Mouse (Mus musculus) limb, embryonic 10.5 days (tissue): ENCODE data around the gene Bpifb9a. TPM values are rescaled to one million over a fixed set of nuclear protein-coding genes. Genes with fewer than 3 reads are reported as not detected.
"Not testable (repeated sequence)": the region's sequence is repeated elsewhere in the genome, so short reads cannot be mapped to it uniquely, and the experiment has no call there.

Experiments
- DNase-seq: peaks from one replicate; pipeline ENCODE4 v3.0.0-alpha.2; 2017; ENCODE audit warnings: low spot score
- H3K27ac ChIP-seq: fragments of 300-500 bp; sonication (generic); 2 replicates; pipeline ENCODE4 v1.5.1; 2016; ENCODE audit warnings: mild to moderate bottlenecking
- H3K27me3 ChIP-seq: fragments of 300-500 bp; sonication (generic); 2 replicates; pipeline ENCODE4 v1.6.1; 2016; ENCODE audit warnings: low read depth, mild to moderate bottlenecking; ENCODE audit not compliant: poor library complexity, severe bottlenecking
- H3K36me3 ChIP-seq: fragments of 300-500 bp; sonication (generic); 2 replicates; pipeline ENCODE4 v1.6.1; 2016; ENCODE audit warnings: mild to moderate bottlenecking, moderate library complexity
- H3K4me1 ChIP-seq: fragments of 300-500 bp; sonication (generic); 2 replicates; pipeline ENCODE4 v1.6.1; 2016
- H3K4me3 ChIP-seq: fragments of 300-500 bp; sonication (generic); 2 replicates; pipeline ENCODE4 v1.5.1; 2016; ENCODE audit warnings: mild to moderate bottlenecking, moderate library complexity
- H3K9me3 ChIP-seq: fragments of 300-500 bp; sonication (generic); replicated peaks from 2 replicates; pipeline ENCODE4 v1.6.1; 2016; ENCODE audit warnings: mild to moderate bottlenecking
- WGBS: fragments of 180-500 bp; shearing (Covaris S2); methylation state at CpG from one replicate; pipeline ENCODE4 v1.1.7; 2016; 5-methylcytosine and 5-hydroxymethylcytosine counted together
- polyA plus RNA-seq: library from polyadenylated mRNA; unstranded; fragments of >200 nt; fragmentation: Nextera tagmentation; extraction: Ambion mirVana; gene quantifications from 2 replicates; pipeline ENCODE4 v1.2.1, GENCODE M21; 2016

Bpifb9a gene
- polyA plus RNA-seq, result not detected in 2 replicates

GRCm38 (mm10) chr2:154257554-154257953 is at the start of gene Bpifb9a:
Gene Bpifb9a (plus strand): TSS chr2:154257854.
- 88% methylated on average over 5 of the region's 5 CpGs for WGBS
- H3K9me3 ChIP-seq, H3K4me3 ChIP-seq, DNase-seq, H3K4me1 ChIP-seq, H3K27ac ChIP-seq, H3K36me3 ChIP-seq, H3K27me3 ChIP-seq: not testable (repeated sequence)

GRCm38 (mm10) chr2:154209112-154209511 is 48.5 kb upstream of the Bpifb9a start:
- Histone ChIP-seq H3K27me3 (no peaks in the 10 kb centered on the region; the same call in 1 of the 2 replicates), H3K4me3 (no peak overlapping the region), H3K36me3 (no peaks in the 10 kb centered on the region), H3K4me1 (peaks cover 4% of the 10 kb centered on the region; the same call in 1 of the 2 replicates), H3K27ac (no peak overlapping the region), H3K9me3 (no peaks in the 10 kb centered on the region)
- no peak for DNase-seq
- WGBS, result 27% methylated on average over 3 of the region's 3 CpGs

- Histone ChIP-seq H3K27ac (no peak overlapping the region), H3K4me1 (peaks cover 4% of the 10 kb centered on the region; the same call in 1 of the 2 replicates), H3K27me3 (no peaks in the 10 kb centered on the region; the same call in 1 of the 2 replicates), H3K4me3 (no peak overlapping the region), H3K9me3 (no peaks in the 10 kb centered on the region), H3K36me3 (no peaks in the 10 kb centered on the region)
- DNase-seq, result no peak
- WGBS, result 68% methylated on average over 1 of the region's 1 CpGs
Observed at GRCm38 (mm10) chr2:154211121-154211520, 46.5 kb upstream of the Bpifb9a start.

GRCm38 (mm10) chr2:154211881-154212280 is 45.8 kb upstream of the Bpifb9a start:
- Histone ChIP-seq H3K9me3 (no peaks in the 10 kb centered on the region), H3K36me3 (no peaks in the 10 kb centered on the region), H3K4me3 (no peak overlapping the region), H3K27ac (no peak overlapping the region), H3K4me1 (peaks cover 4% of the 10 kb centered on the region; the same call in 1 of the 2 replicates), H3K27me3 (no peaks in the 10 kb centered on the region; the same call in 1 of the 2 replicates)
- WGBS, result 90% methylated on average over 4 of the region's 4 CpGs
- DNase-seq, result no peak

GRCm38 (mm10) chr2:154215191-154215590 is 42.5 kb upstream of the Bpifb9a start:
- WGBS, result 15% methylated on average over 5 of the region's 5 CpGs
- Histone ChIP-seq H3K27me3 (no peaks in the 10 kb centered on the region; the same call in 1 of the 2 replicates), H3K4me3 (no peak overlapping the region), H3K27ac (no peak overlapping the region), H3K9me3 (no peaks in the 10 kb centered on the region), H3K36me3 (no peaks in the 10 kb centered on the region), H3K4me1 (peaks cover 4% of the 10 kb centered on the region; the same call in 1 of the 2 replicates)
- DNase-seq, result peak; percentile 90

- Histone ChIP-seq H3K36me3 (no peaks in the 10 kb centered on the region), H3K9me3 (no peaks in the 10 kb centered on the region), H3K4me1 (peaks cover 19% of the 10 kb centered on the region), H3K4me3 (no peak overlapping the region), H3K27me3 (no peaks in the 10 kb centered on the region), H3K27ac (no peak overlapping the region)
- 84% methylated on average over 5 of the region's 5 CpGs for WGBS
- no peak for DNase-seq
Observed at GRCm38 (mm10) chr2:154219950-154220349, 37.7 kb upstream of the Bpifb9a start.

- no peaks in the 10 kb centered on the region for H3K27me3 ChIP-seq
- H3K9me3 ChIP-seq, result no peaks in the 10 kb centered on the region
- peak; percentile 68 for DNase-seq
- 4% methylated on average over 14 of the region's 14 CpGs for WGBS
- peaks cover 33% of the 10 kb centered on the region for H3K4me1 ChIP-seq
- H3K36me3 ChIP-seq, result no peaks in the 10 kb centered on the region
- H3K4me3 ChIP-seq, result peak within 1 kb of the TSS; percentile 24
- H3K27ac ChIP-seq, result peak within 1 kb of the TSS; percentile 38; the same call in 1 of the 2 replicates
Observed at GRCm38 (mm10) chr2:154223265-154223916, 34.3 kb upstream of the Bpifb9a start, which contains the start of gene Bpifb5. Gene Bpifb5 (plus strand): TSS chr2:154223742.

GRCm38 (mm10) chr2:154223917-154224273 is 33.8 kb upstream of the Bpifb9a start:
- no peaks in the 10 kb centered on the region for H3K9me3 ChIP-seq
- H3K27ac ChIP-seq, result peak overlapping the region; percentile 38; the same call in 1 of the 2 replicates
- H3K4me1 ChIP-seq, result peaks cover 37% of the 10 kb centered on the region
- DNase-seq, result no peak
- H3K27me3 ChIP-seq, result no peaks in the 10 kb centered on the region
- peak overlapping the region; percentile 24; the same call in 1 of the 2 replicates for H3K4me3 ChIP-seq
- no peaks in the 10 kb centered on the region for H3K36me3 ChIP-seq
- WGBS, result 11% methylated on average over 2 of the region's 2 CpGs

GRCm38 (mm10) chr2:154226991-154227390 is 30.7 kb upstream of the Bpifb9a start:
- DNase-seq, result no peak
- H3K9me3 ChIP-seq, result no peaks in the 10 kb centered on the region
- no peaks in the 10 kb centered on the region for H3K36me3 ChIP-seq
- no peaks in the 10 kb centered on the region for H3K27me3 ChIP-seq
- WGBS, result 69% methylated on average over 4 of the region's 4 CpGs
- H3K27ac ChIP-seq, result peak overlapping the region; percentile 37; the same call in 1 of the 2 replicates
- H3K4me1 ChIP-seq, result peaks cover 37% of the 10 kb centered on the region
- H3K4me3 ChIP-seq, result no peak overlapping the region

- WGBS, result 83% methylated on average over 5 of the region's 5 CpGs
- no peak for DNase-seq
- Histone ChIP-seq H3K9me3 (no peaks in the 10 kb centered on the region), H3K27ac (no peak overlapping the region), H3K27me3 (no peaks in the 10 kb centered on the region), H3K4me1 (peaks cover 33% of the 10 kb centered on the region), H3K4me3 (no peak overlapping the region), H3K36me3 (no peaks in the 10 kb centered on the region)
Observed at GRCm38 (mm10) chr2:154227830-154228229, 29.8 kb upstream of the Bpifb9a start.

- H3K4me1 ChIP-seq, result 0 out of 2 replicates have a peak, but pooled peaks cover 4% of the 10 kb centered on the region
- no peak for DNase-seq
- H3K27ac ChIP-seq, result no peak overlapping the region
- H3K27me3 ChIP-seq, result no peaks in the 10 kb centered on the region
- H3K36me3 ChIP-seq, result no peaks in the 10 kb centered on the region
- 94% methylated on average over 6 of the region's 6 CpGs for WGBS
- no peaks in the 10 kb centered on the region for H3K9me3 ChIP-seq
- no peak overlapping the region for H3K4me3 ChIP-seq
Observed at GRCm38 (mm10) chr2:154233426-154233825, 24.2 kb upstream of the Bpifb9a start.

GRCm38 (mm10) chr2:154240771-154241170 is 16.9 kb upstream of the Bpifb9a start:
- H3K4me1 ChIP-seq, result no peaks in the 10 kb centered on the region
- no peak overlapping the region for H3K4me3 ChIP-seq
- no peaks in the 10 kb centered on the region for H3K27me3 ChIP-seq
- DNase-seq, result no peak
- H3K36me3 ChIP-seq, result no peaks in the 10 kb centered on the region
- WGBS, result 85% methylated on average over 6 of the region's 6 CpGs
- H3K9me3 ChIP-seq, result no peaks in the 10 kb centered on the region
- H3K27ac ChIP-seq, result no peak overlapping the region

- H3K36me3 ChIP-seq, H3K4me1 ChIP-seq, H3K27me3 ChIP-seq, H3K4me3 ChIP-seq, H3K27ac ChIP-seq, DNase-seq, H3K9me3 ChIP-seq: not testable (repeated sequence)
- WGBS, result 93% methylated on average over 12 of the region's 12 CpGs
Observed at GRCm38 (mm10) chr2:154242726-154243125, 14.9 kb upstream of the Bpifb9a start.
